In the genomic region with DNA sequence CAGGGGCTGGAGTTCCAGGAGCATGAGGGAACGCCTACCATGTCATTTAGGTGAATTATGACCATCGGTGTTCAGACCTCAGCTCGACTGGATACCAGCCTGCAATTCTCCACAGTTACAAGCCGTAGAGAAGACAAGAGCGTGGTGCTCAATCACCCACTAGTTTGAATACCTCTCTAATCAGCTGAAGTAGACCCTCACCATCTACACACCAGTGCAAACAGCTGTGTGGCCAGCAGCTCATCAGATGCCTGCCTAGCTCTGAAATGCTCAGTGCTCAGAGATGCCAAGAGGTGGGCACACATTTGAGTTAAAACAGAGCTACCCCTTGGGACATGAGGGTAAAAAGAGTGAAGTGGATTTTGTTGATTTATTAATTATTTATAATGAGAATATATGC, we compare ENCODE assay signal across 14 mouse cellular contexts.
"Had no signal": no experiment of that assay in that cellular context is flagged by ENCODE, and none has a peak within 500 bp of the region (broad histone marks: within the 10 kb centered on the region; RNA-seq: fewer than 3 reads in every experiment).

No protein-coding gene starts in this region.

- DNase-seq: kidney, adult 11 months; left cerebral cortex, postnatal 4 days; lung, adult 18-20 months; lung, postnatal 36 days; retina, postnatal 1 day; right cerebral cortex, postnatal 4 days; spleen, adult 18-20 months; thymus, adult 2 months; thymus, postnatal 36 days had no signal

- H3K36me3 ChIP-seq: midbrain, embryonic 10.5 days had no signal

- H3K9ac ChIP-seq: liver, embryonic 14.5 days had no signal

- ATAC-seq: hindbrain, postnatal 0 days; lung, postnatal 0 days; midbrain, embryonic 16.5 days had no signal

- H3K9me3 ChIP-seq: midbrain, embryonic 10.5 days had no signal

- H3K4me3 ChIP-seq: midbrain, embryonic 10.5 days had no signal

- H3K27ac ChIP-seq: hindbrain, postnatal 0 days; liver, embryonic 14.5 days; midbrain, embryonic 10.5 days had no signal
